Mouse (Mus musculus) left cerebral cortex, postnatal 36 days (tissue): ENCODE data around the gene Wnt6. TPM values are rescaled to one million over a fixed set of nuclear protein-coding genes. Genes with fewer than 3 reads are reported as not detected.

Experiments used
- total RNA-seq, 2 experiments: library from RNA; stranded (reverse); gene quantifications; 2 replicates each; pipeline ENCODE4 v1.2.3; 2021

Wnt6 gene
- total RNA-seq, 2 experiments from 2014 or later = 1.4 to 4.0 TPM

Other genes with a start within 250 kb of the Wnt6 start
- gene Plcd4, start 229.0 kb upstream of the Wnt6 start, total RNA-seq = 10 to 100 TPM; 12.0 to 17.3 TPM
- 10 to 100 TPM; 21.5 to 24.5 TPM for gene Usp37, start 227.6 kb upstream of the Wnt6 start, total RNA-seq
- 10 to 100 TPM; 25.2 to 35.0 TPM for gene Zfp142, start 183.6 kb upstream of the Wnt6 start, total RNA-seq
- gene Bcs1l, start 183.6 kb upstream of the Wnt6 start, total RNA-seq = 10 to 100 TPM; 22.5 to 24.7 TPM
- gene Rnf25, start 170.5 kb upstream of the Wnt6 start, total RNA-seq = 10 to 100 TPM; 46.7 to 68.2 TPM
- 1 to 10 TPM; 3.7 to 6.9 TPM for gene Stk36, start 170.4 kb upstream of the Wnt6 start, total RNA-seq
- 10 to 100 TPM; 15.1 to 33.5 TPM for gene Ttll4, start 110.1 kb upstream of the Wnt6 start, total RNA-seq
- 1 to 10 TPM; 2.3 to 3.3 TPM for gene Cyp27a1, start 58.3 kb upstream of the Wnt6 start, total RNA-seq
- gene Prkag3, start 22.7 kb upstream of the Wnt6 start, total RNA-seq = under 1 TPM in 1 of 2 experiments, not detected in 1; 0.14 TPM
- 10 to 100 TPM in 1 of 2 experiments, 1 to 10 TPM in 1; 8.5 to 12.7 TPM for gene Wnt10a, start 19.6 kb downstream of the Wnt6 start, total RNA-seq
- 100 to 1,000 TPM; 384 to 481 TPM for gene Cdk5r2, start 83.0 kb downstream of the Wnt6 start, total RNA-seq
- not detected for gene Fev, start 113.5 kb downstream of the Wnt6 start, total RNA-seq
- gene Cryba2, start 121.3 kb downstream of the Wnt6 start, total RNA-seq = 1 to 10 TPM in 1 of 2 experiments, not detected in 1; 1.2 TPM
- gene Cfap65, start 163.7 kb downstream of the Wnt6 start, total RNA-seq = 1 to 10 TPM; 1.7 to 2.6 TPM
- gene Ihh, start 179.8 kb downstream of the Wnt6 start, total RNA-seq = under 1 TPM; 0.37 to 0.48 TPM